Mouse (Mus musculus): ENCODE measurements around the gene Myrip. TPM values are rescaled to one million over a fixed set of nuclear protein-coding genes. Genes with fewer than 3 reads are reported as not detected.

Gene Myrip
- polyA plus RNA-seq, 1 experiment from 2014 or later = 0.66 TPM

GRCm38 (mm10) chr9:120482382-120482781, 181.1 kb downstream of the Myrip start:
- H3K4me2 ChIP-seq (replicated peaks; ENCODE audit: low read depth, low read length) = no peak overlapping the region
- no peak overlapping the region for H3K27ac ChIP-seq (ENCODE audit: low read depth, low read length)
- 99% methylated on average over 4 of the region's 4 CpGs for whole genome bisulfite sequencing
- H3K4me1 ChIP-seq (replicated peaks; ENCODE audit: control insufficient read depth, insufficient read depth, low read length) = no peaks in the 10 kb centered on the region
- ATAC-seq (ENCODE audit: low FRiP score) (no peak), DNase-seq (ENCODE audit: low spot score) (no peak)
- no peaks in the 10 kb centered on the region for H3K36me3 ChIP-seq (ENCODE audit: control insufficient read depth, insufficient read depth, low read length)
- no peaks in the 10 kb centered on the region for H3K27me3 ChIP-seq (ENCODE audit: control insufficient read depth, insufficient read depth, low read length)
- H3K9me3 ChIP-seq (ENCODE audit: control insufficient read depth, low read length) = no peaks in the 10 kb centered on the region
- H3K4me3 ChIP-seq (ENCODE audit: low read depth, low read length) = no peak overlapping the region
- H3K9ac ChIP-seq (ENCODE audit: low read depth, low read length) = no peak overlapping the region

- H3K9ac ChIP-seq (ENCODE audit: low read depth, low read length) = no peak overlapping the region
- WGBS = 90% methylated on average over 8 of the region's 8 CpGs
Measured at GRCm38 (mm10) chr9:120483101-120483500, 181.8 kb downstream of the Myrip start.

GRCm38 (mm10) chr9:120487076-120487475, 185.8 kb downstream of the Myrip start:
- ATAC-seq (ENCODE audit: low FRiP score) (no peak), DNase-seq (ENCODE audit: low spot score) (no peak)
- no peaks in the 10 kb centered on the region for H3K4me1 ChIP-seq (replicated peaks; ENCODE audit: control insufficient read depth, insufficient read depth, low read length)
- no peak overlapping the region for H3K9ac ChIP-seq (ENCODE audit: low read depth, low read length)
- H3K27ac ChIP-seq (ENCODE audit: low read depth, low read length) = no peak overlapping the region
- 87% methylated on average over 8 of the region's 8 CpGs for WGBS
- no peaks in the 10 kb centered on the region for H3K27me3 ChIP-seq (ENCODE audit: control insufficient read depth, insufficient read depth, low read length)
- H3K9me3 ChIP-seq (ENCODE audit: control insufficient read depth, low read length) = no peaks in the 10 kb centered on the region
- H3K4me3 ChIP-seq (ENCODE audit: low read depth, low read length) = no peak overlapping the region
- no peaks in the 10 kb centered on the region for H3K36me3 ChIP-seq (ENCODE audit: control insufficient read depth, insufficient read depth, low read length)
- H3K4me2 ChIP-seq (replicated peaks; ENCODE audit: low read depth, low read length) = no peak overlapping the region

More at GRCm38 (mm10) chr9:120483101-120483500, 181.8 kb downstream of the Myrip start:
- Histone ChIP-seq H3K9me3 (ENCODE audit: control insufficient read depth, low read length) (no peaks in the 10 kb centered on the region), H3K4me3 (ENCODE audit: low read depth, low read length) (no peak overlapping the region), H3K36me3 (ENCODE audit: control insufficient read depth, insufficient read depth, low read length) (no peaks in the 10 kb centered on the region), H3K4me2 (replicated peaks; ENCODE audit: low read depth, low read length) (no peak overlapping the region), H3K27ac (ENCODE audit: low read depth, low read length) (no peak overlapping the region), H3K4me1 (replicated peaks; ENCODE audit: control insufficient read depth, insufficient read depth, low read length) (no peaks in the 10 kb centered on the region), H3K27me3 (ENCODE audit: control insufficient read depth, insufficient read depth, low read length) (no peaks in the 10 kb centered on the region)
- ATAC-seq (ENCODE audit: low FRiP score) (no peak), DNase-seq (ENCODE audit: low spot score) (no peak)

- no peak for DNase-seq (ENCODE audit: low spot score)
- H3K4me3 ChIP-seq (ENCODE audit: low read depth, low read length) = no peak overlapping the region
- no peak overlapping the region for H3K9ac ChIP-seq (ENCODE audit: low read depth, low read length)
Measured at GRCm38 (mm10) chr9:120491509-120491908, 190.2 kb downstream of the Myrip start.

GRCm38 (mm10) chr9:120492010-120492399, 190.7 kb downstream of the Myrip start, which contains the start of gene Eif1b:
Gene Eif1b (plus strand): TSS chr9:120492232.
- WGBS = 6% methylated on average over 15 of the region's 19 CpGs
- H3K36me3 ChIP-seq (ENCODE audit: control insufficient read depth, insufficient read depth, low read length) = 0 out of 2 replicates have a peak, but pooled peaks cover 7% of the 10 kb centered on the region
- H3K27ac ChIP-seq (ENCODE audit: low read depth, low read length) = peak within 1 kb of the TSS; percentile 63
- peak within 1 kb of the TSS; percentile 78 for H3K4me3 ChIP-seq (ENCODE audit: low read depth, low read length)
- no peaks in the 10 kb centered on the region for H3K9me3 ChIP-seq (ENCODE audit: control insufficient read depth, low read length)
- ATAC-seq (ENCODE audit: low FRiP score) = peak; percentile 52
- H3K4me1 ChIP-seq (replicated peaks; ENCODE audit: control insufficient read depth, insufficient read depth, low read length) = peaks cover 8% of the 10 kb centered on the region; the same call in 1 of the 2 replicates
- DNase-seq (ENCODE audit: low spot score) = no peak
- peak within 1 kb of the TSS; percentile 97 for H3K9ac ChIP-seq (ENCODE audit: low read depth, low read length)
- no peaks in the 10 kb centered on the region for H3K27me3 ChIP-seq (ENCODE audit: control insufficient read depth, insufficient read depth, low read length)
- H3K4me2 ChIP-seq (replicated peaks; ENCODE audit: low read depth, low read length) = peak within 1 kb of the TSS; percentile 85

More at GRCm38 (mm10) chr9:120491509-120491908, 190.2 kb downstream of the Myrip start:
- Histone ChIP-seq H3K27me3 (ENCODE audit: control insufficient read depth, insufficient read depth, low read length) (no peaks in the 10 kb centered on the region), H3K9me3 (ENCODE audit: control insufficient read depth, low read length) (no peaks in the 10 kb centered on the region), H3K4me2 (replicated peaks; ENCODE audit: low read depth, low read length) (no peak overlapping the region), H3K4me1 (replicated peaks; ENCODE audit: control insufficient read depth, insufficient read depth, low read length) (peaks cover 8% of the 10 kb centered on the region; the same call in 1 of the 2 replicates), H3K27ac (ENCODE audit: low read depth, low read length) (no peak overlapping the region), H3K36me3 (ENCODE audit: control insufficient read depth, insufficient read depth, low read length) (0 out of 2 replicates have a peak, but pooled peaks cover 7% of the 10 kb centered on the region)
- 85% methylated on average over 3 of the region's 3 CpGs for WGBS
- no peak for ATAC-seq (ENCODE audit: low FRiP score)

- Histone ChIP-seq H3K4me1 (replicated peaks; ENCODE audit: control insufficient read depth, insufficient read depth, low read length) (peaks cover 8% of the 10 kb centered on the region; the same call in 1 of the 2 replicates), H3K4me2 (replicated peaks; ENCODE audit: low read depth, low read length) (peak overlapping the region; percentile 85), H3K4me3 (ENCODE audit: low read depth, low read length) (peak overlapping the region; percentile 78), H3K9ac (ENCODE audit: low read depth, low read length) (peak overlapping the region; percentile 97), H3K27ac (ENCODE audit: low read depth, low read length) (peak overlapping the region; percentile 63), H3K27me3 (ENCODE audit: control insufficient read depth, insufficient read depth, low read length) (no peaks in the 10 kb centered on the region), H3K36me3 (ENCODE audit: control insufficient read depth, insufficient read depth, low read length) (0 out of 2 replicates have a peak, but pooled peaks cover 7% of the 10 kb centered on the region), H3K9me3 (ENCODE audit: control insufficient read depth, low read length) (no peaks in the 10 kb centered on the region)
- peak; percentile 89 for ATAC-seq (ENCODE audit: low FRiP score)
- WGBS = under 1% methylated on average over 81 of the region's 97 CpGs
- peak; percentile 89 for DNase-seq (ENCODE audit: low spot score)
Measured at GRCm38 (mm10) chr9:120492400-120493351, 191.4 kb downstream of the Myrip start.

- no peak for ATAC-seq (ENCODE audit: low FRiP score)
- WGBS = 82% methylated on average over 12 of the region's 12 CpGs
- H3K4me3 ChIP-seq (ENCODE audit: low read depth, low read length) = peak overlapping the region; percentile 78
- H3K9ac ChIP-seq (ENCODE audit: low read depth, low read length) = peak overlapping the region; percentile 97
- 0 out of 2 replicates have a peak, but pooled peaks cover 7% of the 10 kb centered on the region for H3K36me3 ChIP-seq (ENCODE audit: control insufficient read depth, insufficient read depth, low read length)
- no peak for DNase-seq (ENCODE audit: low spot score)
- H3K4me2 ChIP-seq (replicated peaks; ENCODE audit: low read depth, low read length) = peak overlapping the region; percentile 85
- H3K9me3 ChIP-seq (ENCODE audit: control insufficient read depth, low read length) = no peaks in the 10 kb centered on the region
- no peak overlapping the region; the same call in 1 of the 2 replicates for H3K27ac ChIP-seq (ENCODE audit: low read depth, low read length)
- H3K4me1 ChIP-seq (replicated peaks; ENCODE audit: control insufficient read depth, insufficient read depth, low read length) = peaks cover 8% of the 10 kb centered on the region; the same call in 1 of the 2 replicates
- H3K27me3 ChIP-seq (ENCODE audit: control insufficient read depth, insufficient read depth, low read length) = no peaks in the 10 kb centered on the region
Measured at GRCm38 (mm10) chr9:120493781-120494180, 192.5 kb downstream of the Myrip start.

GRCm38 (mm10) chr9:120496691-120497090, 195.4 kb downstream of the Myrip start:
- Histone ChIP-seq H3K4me2 (replicated peaks; ENCODE audit: low read depth, low read length) (no peak overlapping the region), H3K27ac (ENCODE audit: low read depth, low read length) (no peak overlapping the region), H3K27me3 (ENCODE audit: control insufficient read depth, insufficient read depth, low read length) (no peaks in the 10 kb centered on the region), H3K4me3 (ENCODE audit: low read depth, low read length) (no peak overlapping the region), H3K4me1 (replicated peaks; ENCODE audit: control insufficient read depth, insufficient read depth, low read length) (peaks cover 8% of the 10 kb centered on the region; the same call in 1 of the 2 replicates), H3K9ac (ENCODE audit: low read depth, low read length) (no peak overlapping the region), H3K9me3 (ENCODE audit: control insufficient read depth, low read length) (no peaks in the 10 kb centered on the region), H3K36me3 (ENCODE audit: control insufficient read depth, insufficient read depth, low read length) (0 out of 2 replicates have a peak, but pooled peaks cover 7% of the 10 kb centered on the region)
- 16% methylated on average over 3 of the region's 3 CpGs for WGBS
- DNase-seq (ENCODE audit: low spot score) (peak; percentile 87), ATAC-seq (ENCODE audit: low FRiP score) (no peak)
